Mouse (Mus musculus): ENCODE measurements at regions not wholly inside any gene's neighbourhood (a gene's known extent, or its start where the extent isn't known, plus 50 kb on each side); places are given as distances from the start of the nearest gene placed in this dataset.
"Not testable (repeated sequence)": the region's sequence is repeated elsewhere in the genome, so short reads cannot be mapped to it uniquely, and the experiment has no call there.

DNA sequence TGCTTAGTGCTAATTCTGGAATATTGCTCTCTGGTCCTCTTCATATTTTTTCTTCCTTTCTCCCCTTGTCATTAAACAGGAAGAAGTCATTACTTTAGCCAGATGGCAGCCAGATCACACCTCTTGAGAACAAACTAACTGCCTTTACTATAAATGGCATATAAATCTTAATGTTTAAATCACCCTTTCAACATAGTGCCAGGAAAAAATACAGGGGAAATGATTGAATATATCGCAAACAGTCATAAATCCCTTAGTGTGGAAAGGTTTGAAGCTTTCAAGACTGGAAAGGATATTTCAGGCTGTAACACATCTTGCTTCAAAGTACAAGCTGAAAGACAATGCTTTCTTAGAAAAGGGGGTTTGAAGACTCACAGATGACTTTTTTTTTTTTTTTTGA, 259.0 kb upstream of the Col8a1 start:
- Histone ChIP-seq H3K4me3 (replicated peaks; ENCODE audit: control insufficient read depth, low read depth, low read length) (no peak overlapping the region), H3K27ac (ENCODE audit: control insufficient read depth, insufficient read depth, low read depth, low read length, poor library complexity) (no peak overlapping the region), H3K4me1 (ENCODE audit: control insufficient read depth, insufficient read depth, low read length) (no peaks in the 10 kb centered on the region)
- TF ChIP-seq CTCF (IDR thresholded peaks at IDR 0.05; ENCODE audit: control insufficient read depth, insufficient read depth, low read length): no peak
- no peak for TF ChIP-seq POLR2A (IDR thresholded peaks at IDR 0.05; ENCODE audit: borderline replicate concordance, control insufficient read depth, low read depth, low read length)
- 48% methylated on average over 1 of the region's 1 CpGs for WGBS

DNA sequence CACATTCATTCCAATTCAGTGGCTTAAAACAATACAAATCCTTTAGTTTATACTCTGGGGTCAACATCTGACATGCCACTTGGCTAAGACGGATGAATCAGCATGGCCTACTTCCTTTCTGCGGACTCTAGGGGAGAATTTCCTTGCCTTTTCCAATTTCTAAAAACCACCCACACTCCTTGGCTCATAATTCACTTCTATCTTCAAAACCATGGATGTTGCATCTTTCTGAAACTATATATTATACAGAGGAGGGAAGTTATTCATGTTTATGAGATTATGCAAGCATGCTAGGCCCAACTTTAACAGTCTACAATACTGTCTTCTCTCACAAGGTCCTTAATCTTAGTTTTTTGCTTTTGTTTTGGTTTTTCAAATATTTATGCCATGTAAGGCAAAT, 273.0 kb upstream of the Col8a1 start:
- H3K27ac ChIP-seq (ENCODE audit: control insufficient read depth, insufficient read depth, low read depth, low read length, poor library complexity): no peak overlapping the region
- H3K4me3 ChIP-seq (replicated peaks; ENCODE audit: control insufficient read depth, low read depth, low read length): no peak overlapping the region
- 80% methylated on average over 2 of the region's 2 CpGs for WGBS
- TF ChIP-seq POLR2A (IDR thresholded peaks at IDR 0.05; ENCODE audit: borderline replicate concordance, control insufficient read depth, low read depth, low read length) (no peak), CTCF (IDR thresholded peaks at IDR 0.05; ENCODE audit: control insufficient read depth, insufficient read depth, low read length) (no peak)
- H3K4me1 ChIP-seq (ENCODE audit: control insufficient read depth, insufficient read depth, low read length): no peaks in the 10 kb centered on the region

DNA sequence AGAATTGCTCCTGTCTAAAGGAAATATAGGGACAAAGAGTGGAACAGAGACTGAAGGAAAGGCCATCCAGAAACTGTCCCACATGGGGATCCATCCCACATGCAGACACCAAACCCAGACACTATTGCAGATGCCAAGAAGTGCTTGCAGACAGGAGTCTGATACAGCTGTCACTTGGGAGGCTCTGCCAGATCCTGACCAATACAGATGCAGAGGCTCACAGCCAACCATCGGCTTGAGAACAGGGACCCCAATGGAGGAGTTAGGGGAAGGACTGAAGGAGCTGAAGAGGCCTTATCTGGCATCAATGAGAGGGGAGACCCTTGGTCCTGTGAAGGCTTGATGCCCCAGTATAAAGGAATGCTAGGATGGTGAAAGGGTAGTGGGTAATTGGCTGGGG, 274.0 kb upstream of the Col8a1 start:
- H3K4me3 ChIP-seq (replicated peaks; ENCODE audit: control insufficient read depth, low read depth, low read length); H3K4me1 ChIP-seq (ENCODE audit: control insufficient read depth, insufficient read depth, low read length); H3K27ac ChIP-seq (ENCODE audit: control insufficient read depth, insufficient read depth, low read depth, low read length, poor library complexity): not testable (repeated sequence)
- 85% methylated on average over 1 of the region's 1 CpGs for WGBS

DNA sequence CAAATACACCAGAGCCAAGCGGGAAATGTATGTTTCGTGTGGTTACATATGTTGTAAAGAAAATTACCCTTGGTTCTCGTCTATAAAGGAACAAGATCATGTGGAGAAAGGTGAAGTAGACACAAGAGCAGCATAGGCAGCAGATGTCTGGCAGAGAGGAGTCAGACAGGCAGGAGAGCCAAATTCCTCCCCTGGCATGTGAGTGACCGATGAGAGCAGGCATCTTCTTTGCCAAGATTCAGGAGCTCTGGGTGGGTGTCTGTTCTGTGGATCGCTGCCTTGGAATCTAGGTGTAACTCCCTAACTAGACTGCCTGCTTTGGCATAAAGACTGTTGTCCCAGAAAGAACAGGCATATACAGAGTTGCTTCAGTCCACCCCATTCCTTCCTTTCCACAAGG, 275.1 kb upstream of the Col8a1 start:
- 78% methylated on average over 5 of the region's 5 CpGs for WGBS
- no peaks in the 10 kb centered on the region for H3K4me1 ChIP-seq (ENCODE audit: control insufficient read depth, insufficient read depth, low read length)
- TF ChIP-seq CTCF (IDR thresholded peaks at IDR 0.05; ENCODE audit: control insufficient read depth, insufficient read depth, low read length) (no peak), POLR2A (IDR thresholded peaks at IDR 0.05; ENCODE audit: borderline replicate concordance, control insufficient read depth, low read depth, low read length) (no peak)
- H3K27ac ChIP-seq (ENCODE audit: control insufficient read depth, insufficient read depth, low read depth, low read length, poor library complexity): no peak overlapping the region
- no peak overlapping the region for H3K4me3 ChIP-seq (replicated peaks; ENCODE audit: control insufficient read depth, low read depth, low read length)

DNA sequence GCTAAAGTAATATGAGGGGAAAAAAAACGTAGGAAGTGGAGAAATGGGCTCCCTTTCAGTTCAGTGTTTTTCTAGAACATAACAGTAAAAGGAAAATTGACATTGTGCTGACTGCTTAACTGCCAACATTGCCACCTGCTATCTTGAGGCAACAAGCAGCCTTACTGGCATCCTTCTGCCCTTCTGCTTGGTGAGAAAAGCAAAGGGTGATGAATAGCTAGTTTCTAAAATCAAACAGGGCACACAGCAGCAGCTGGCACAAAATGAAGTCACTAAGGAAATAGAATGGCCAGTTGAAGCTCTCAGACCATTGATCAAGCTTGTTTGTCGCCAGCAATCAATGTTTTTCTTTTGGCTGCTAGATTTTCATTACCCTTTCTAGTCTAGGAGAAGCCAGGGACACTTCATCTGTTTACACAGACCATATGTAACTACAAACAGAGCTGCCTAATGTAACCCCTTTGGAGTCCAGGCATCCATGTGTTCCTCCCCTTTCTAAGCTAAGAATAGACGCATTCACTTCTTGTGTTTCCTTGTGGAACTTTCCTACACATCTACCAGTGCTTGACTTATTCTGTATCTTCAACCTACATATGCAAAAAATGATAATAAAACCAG, 314.2 kb upstream of the Col8a1 start:
- Histone ChIP-seq H3K27ac (ENCODE audit: control insufficient read depth, insufficient read depth, low read depth, low read length, poor library complexity) (no peak overlapping the region), H3K4me3 (replicated peaks; ENCODE audit: control insufficient read depth, low read depth, low read length) (no peak overlapping the region), H3K4me1 (ENCODE audit: control insufficient read depth, insufficient read depth, low read length) (no peaks in the 10 kb centered on the region)
- WGBS: 57% methylated on average over 3 of the region's 3 CpGs
- TF ChIP-seq CTCF (IDR thresholded peaks at IDR 0.05; ENCODE audit: control insufficient read depth, insufficient read depth, low read length) (no peak), POLR2A (IDR thresholded peaks at IDR 0.05; ENCODE audit: borderline replicate concordance, control insufficient read depth, low read depth, low read length) (no peak)

DNA sequence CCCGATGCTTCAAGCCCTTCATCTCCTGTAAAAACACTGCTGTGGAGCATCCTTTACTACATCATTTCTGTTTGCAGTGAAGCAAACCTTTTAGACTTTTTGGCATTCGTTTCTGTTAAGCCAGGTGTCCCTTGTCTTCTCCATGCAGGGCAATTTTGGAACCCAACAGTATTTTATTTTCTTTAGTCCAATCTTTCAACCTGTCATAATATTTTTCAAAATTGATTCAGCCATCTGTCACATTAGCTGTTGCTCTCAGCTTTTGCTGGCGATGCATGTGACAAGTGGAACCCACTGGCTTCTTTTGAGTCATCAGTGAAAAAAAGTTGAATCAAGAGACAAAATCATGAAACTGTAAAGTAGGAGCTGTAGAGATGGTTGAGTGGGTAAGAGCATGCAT, 317.9 kb upstream of the Col8a1 start:
- WGBS: 79% methylated on average over 3 of the region's 3 CpGs
- Histone ChIP-seq H3K27ac (ENCODE audit: control insufficient read depth, insufficient read depth, low read depth, low read length, poor library complexity) (no peak overlapping the region), H3K4me3 (replicated peaks; ENCODE audit: control insufficient read depth, low read depth, low read length) (no peak overlapping the region), H3K4me1 (ENCODE audit: control insufficient read depth, insufficient read depth, low read length) (no peaks in the 10 kb centered on the region)
- TF ChIP-seq POLR2A (IDR thresholded peaks at IDR 0.05; ENCODE audit: borderline replicate concordance, control insufficient read depth, low read depth, low read length): no peak

DNA sequence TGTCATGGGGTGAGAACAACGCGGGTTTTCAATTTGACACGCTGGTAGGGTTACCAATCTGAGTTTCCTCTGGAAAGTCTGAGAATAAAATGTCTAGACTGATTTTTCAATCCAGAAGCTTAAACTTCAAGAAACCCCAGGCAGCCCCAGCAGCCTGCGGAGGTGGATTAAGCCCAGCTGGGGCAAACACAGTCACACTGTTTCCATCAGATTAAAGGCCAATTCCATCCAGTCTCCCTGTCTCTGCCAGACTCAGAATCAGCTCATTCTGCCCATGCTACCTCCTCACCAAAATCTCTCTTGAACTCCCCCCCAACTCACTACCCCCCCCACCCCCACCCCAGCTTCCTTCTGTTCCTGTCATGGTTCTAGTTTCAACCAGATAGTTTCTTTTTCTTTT, 307.9 kb upstream of the Dcbld2 start:
- no peaks in the 10 kb centered on the region for H3K4me1 ChIP-seq (ENCODE audit: control insufficient read depth, insufficient read depth, low read length)
- TF ChIP-seq CTCF (IDR thresholded peaks at IDR 0.05; ENCODE audit: control insufficient read depth, insufficient read depth, low read length) (no peak), POLR2A (IDR thresholded peaks at IDR 0.05; ENCODE audit: borderline replicate concordance, control insufficient read depth, low read depth, low read length) (no peak)
- H3K4me3 ChIP-seq (replicated peaks; ENCODE audit: control insufficient read depth, low read depth, low read length): no peak overlapping the region
- H3K27ac ChIP-seq (ENCODE audit: control insufficient read depth, insufficient read depth, low read depth, low read length, poor library complexity): no peak overlapping the region
- WGBS: 89% methylated on average over 4 of the region's 4 CpGs

DNA sequence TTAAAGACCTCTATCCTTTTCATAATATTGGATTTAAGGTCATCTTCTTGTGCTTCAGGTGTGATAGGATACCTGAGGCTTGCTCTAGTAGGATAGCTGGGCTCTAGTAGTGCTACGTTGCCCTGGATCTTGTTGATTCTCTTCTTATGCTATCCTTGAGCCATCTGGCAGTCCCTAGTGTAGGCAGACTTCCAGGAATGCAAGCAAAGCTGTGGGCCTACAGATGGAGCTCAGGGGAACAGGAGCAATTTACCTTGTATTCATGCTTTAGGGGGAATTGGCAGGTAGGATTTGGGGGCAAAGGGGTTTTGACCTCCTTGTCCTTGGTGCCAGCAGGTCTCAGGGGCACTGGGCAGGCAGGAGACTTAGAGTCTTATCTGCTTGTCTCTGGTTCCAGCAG, 297.8 kb upstream of the Dcbld2 start:
- Histone ChIP-seq H3K27ac (ENCODE audit: control insufficient read depth, insufficient read depth, low read depth, low read length, poor library complexity) (no peak overlapping the region), H3K4me3 (replicated peaks; ENCODE audit: control insufficient read depth, low read depth, low read length) (no peak overlapping the region), H3K4me1 (ENCODE audit: control insufficient read depth, insufficient read depth, low read length) (no peaks in the 10 kb centered on the region)
- no peak for TF ChIP-seq CTCF (IDR thresholded peaks at IDR 0.05; ENCODE audit: control insufficient read depth, insufficient read depth, low read length)
- TF ChIP-seq POLR2A (IDR thresholded peaks at IDR 0.05; ENCODE audit: borderline replicate concordance, control insufficient read depth, low read depth, low read length): no peak
- 71% methylated on average over 1 of the region's 1 CpGs for WGBS

DNA sequence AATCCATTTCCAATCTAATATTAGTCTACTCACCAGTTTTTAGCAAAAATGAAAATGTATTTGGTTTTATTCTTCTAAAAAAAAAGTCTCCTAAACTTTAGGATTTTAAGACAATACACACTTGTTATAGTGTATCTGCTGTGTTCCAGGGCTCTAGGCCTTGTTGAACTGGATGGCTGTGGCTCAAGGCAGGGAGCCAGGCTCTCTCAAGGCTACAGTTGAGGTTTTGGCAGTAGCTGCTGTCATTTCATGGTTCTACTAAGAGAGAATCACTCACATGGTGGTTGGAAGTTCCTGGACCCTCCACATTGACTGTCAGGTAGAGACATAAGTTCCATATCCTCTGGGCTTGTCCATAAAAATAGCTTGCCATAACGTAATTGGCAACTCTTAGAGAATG, 282.2 kb upstream of the Dcbld2 start:
- Histone ChIP-seq H3K4me1 (ENCODE audit: control insufficient read depth, insufficient read depth, low read length) (no peaks in the 10 kb centered on the region), H3K4me3 (replicated peaks; ENCODE audit: control insufficient read depth, low read depth, low read length) (no peak overlapping the region), H3K27ac (ENCODE audit: control insufficient read depth, insufficient read depth, low read depth, low read length, poor library complexity) (no peak overlapping the region)
- TF ChIP-seq POLR2A (IDR thresholded peaks at IDR 0.05; ENCODE audit: borderline replicate concordance, control insufficient read depth, low read depth, low read length) (no peak), CTCF (IDR thresholded peaks at IDR 0.05; ENCODE audit: control insufficient read depth, insufficient read depth, low read length) (no peak)
- 59% methylated on average over 1 of the region's 1 CpGs for WGBS
